Comparison of ENCODE assay signal across 32 mouse cellular contexts in genomic region chr5:143484955-143485354, GRCm38 (mm10). TPM values are rescaled to one million over a fixed set of nuclear protein-coding genes. Genes with fewer than 3 reads are reported as not detected.
DNase-seq lines count a peak whose midpoint lies in the region; ATAC-seq and TF ChIP-seq lines count a peak whose summit lies in the region.
"Had no signal": no experiment of that assay in that cellular context is flagged by ENCODE, and none has a peak within 500 bp of the region (broad histone marks: within the 10 kb centered on the region; RNA-seq: fewer than 3 reads in every experiment).

No protein-coding gene starts in this region.

- TF ChIP-seq CTCF in midbrain, postnatal 0 days (IDR thresholded peaks at IDR 0.05) = no peak

- H3K36me3 ChIP-seq in megakaryocyte, embryonic 14.5 days (replicated peaks; ENCODE audit: low read length) = peaks cover 88% of the 10 kb centered on the region
- peaks cover 63% of the 10 kb centered on the region for H3K36me3 ChIP-seq in midbrain, postnatal 0 days (ENCODE audit: insufficient read depth, low read length)
- peaks cover 92% of the 10 kb centered on the region for H3K36me3 ChIP-seq in midbrain, embryonic 10.5 days
- H3K36me3 ChIP-seq: heart, embryonic 15.5 days had no signal

- H3K4me1 ChIP-seq in megakaryocyte, embryonic 14.5 days = peaks cover 44% of the 10 kb centered on the region
- H3K4me1 ChIP-seq in midbrain, postnatal 0 days (ENCODE audit: insufficient read depth, low read length) = no peaks in the 10 kb centered on the region
- H3K4me1 ChIP-seq in midbrain, embryonic 10.5 days = no peaks in the 10 kb centered on the region
- H3K4me1 ChIP-seq: embryonic facial prominence, embryonic 10.5 days; embryonic facial prominence, embryonic 15.5 days; forebrain, embryonic 12.5 days; heart, embryonic 10.5 days; heart, embryonic 15.5 days; hindbrain, embryonic 12.5 days had no signal

- no peaks in the 10 kb centered on the region for H3K27me3 ChIP-seq in megakaryocyte, embryonic 14.5 days (replicated peaks)
- H3K27me3 ChIP-seq in midbrain, postnatal 0 days (ENCODE audit: insufficient read depth, low read length) = no peaks in the 10 kb centered on the region
- H3K27me3 ChIP-seq in midbrain, embryonic 10.5 days (ENCODE audit: low read depth, poor library complexity, severe bottlenecking) = no peaks in the 10 kb centered on the region
- H3K27me3 ChIP-seq: embryonic facial prominence, embryonic 15.5 days; forebrain, embryonic 12.5 days; heart, embryonic 15.5 days; hindbrain, embryonic 12.5 days; liver, embryonic 12.5 days had no signal

- 95% methylated on average over 5 of the region's 5 CpGs for WGBS in midbrain, postnatal 0 days
- 87% methylated on average over 5 of the region's 5 CpGs for WGBS in midbrain, embryonic 10.5 days

- peak; percentile 83 for ATAC-seq in common myeloid progenitor, adult 5-6 weeks (replicated peaks; ENCODE audit: low read depth, poor library complexity, severe bottlenecking)
- ATAC-seq in midbrain, postnatal 0 days (ENCODE audit: low FRiP score) = no peak
- ATAC-seq: CD4-positive, CD25-positive, alpha-beta regulatory T cell, adult 4 months; hindbrain, postnatal 0 days; intestine, embryonic 16.5 days; liver, embryonic 12.5 days; liver, postnatal 0 days had no signal

- no peak overlapping the region for H3K4me2 ChIP-seq in midbrain, postnatal 0 days (ENCODE audit: low read depth, low read length, poor library complexity, severe bottlenecking)
- H3K4me2 ChIP-seq: embryonic facial prominence, embryonic 15.5 days; forebrain, embryonic 12.5 days; heart, embryonic 15.5 days; hindbrain, embryonic 12.5 days; liver, embryonic 12.5 days; midbrain, embryonic 11.5 days had no signal

- no peak overlapping the region for H3K9ac ChIP-seq in midbrain, postnatal 0 days (replicated peaks; ENCODE audit: low read length, poor library complexity, severe bottlenecking)
- H3K9ac ChIP-seq: embryonic facial prominence, embryonic 15.5 days; forebrain, embryonic 12.5 days; heart, embryonic 15.5 days; hindbrain, embryonic 12.5 days; liver, embryonic 12.5 days; liver, postnatal 0 days had no signal

- no peaks in the 10 kb centered on the region for H3K9me3 ChIP-seq in megakaryocyte, embryonic 14.5 days
- no peaks in the 10 kb centered on the region for H3K9me3 ChIP-seq in midbrain, postnatal 0 days (ENCODE audit: low read length)
- H3K9me3 ChIP-seq in midbrain, embryonic 10.5 days (replicated peaks) = no peaks in the 10 kb centered on the region
- H3K9me3 ChIP-seq: embryonic facial prominence, embryonic 10.5 days; embryonic facial prominence, embryonic 15.5 days; forebrain, embryonic 12.5 days; heart, embryonic 10.5 days; heart, embryonic 15.5 days; hindbrain, embryonic 12.5 days; liver, embryonic 12.5 days had no signal

- no peak overlapping the region for H3K27ac ChIP-seq in midbrain, postnatal 0 days (ENCODE audit: low read depth, low read length)
- H3K27ac ChIP-seq in midbrain, embryonic 10.5 days (replicated peaks) = no peak overlapping the region
- H3K27ac ChIP-seq: embryonic facial prominence, embryonic 10.5 days; embryonic facial prominence, embryonic 15.5 days; forebrain, embryonic 12.5 days; heart, embryonic 10.5 days; heart, embryonic 15.5 days; hindbrain, embryonic 12.5 days; hindbrain, postnatal 0 days; kidney, postnatal 0 days; liver, embryonic 12.5 days; stomach, postnatal 0 days had no signal

- DNase-seq in 416B (ENCODE audit: low read depth) = peak; percentile 90
- DNase-seq in thymus, postnatal 14 days = peak; percentile 40
- DNase-seq in right cerebral cortex, postnatal 36 days (ENCODE audit: low spot score in 2 of 2) = no peak
- DNase-seq in midbrain, postnatal 0 days (ENCODE audit: low spot score) = no peak
- DNase-seq in midbrain, embryonic 10.5 days (ENCODE audit: low spot score) = no peak
- no peak for DNase-seq in right cerebral cortex, postnatal 4 days
- DNase-seq: adrenal gland, postnatal 10 days; cerebellum, adult 9-10 months; gastrocnemius, postnatal 14 days; heart, adult 11 months; kidney, adult 8-10 months; kidney, postnatal 4 days; layer of hippocampus, postnatal 36 days; left cerebral cortex, postnatal 4 days; liver, postnatal 0 days; lung, postnatal 4 days; right cerebral cortex, postnatal 25 days had no signal

- peak overlapping the region; percentile 54 for H3K4me3 ChIP-seq in megakaryocyte, embryonic 14.5 days (replicated peaks)
- H3K4me3 ChIP-seq in midbrain, postnatal 0 days (ENCODE audit: low read depth, low read length) = no peak overlapping the region
- no peak overlapping the region for H3K4me3 ChIP-seq in midbrain, embryonic 10.5 days
- H3K4me3 ChIP-seq: embryonic facial prominence, embryonic 10.5 days; embryonic facial prominence, embryonic 15.5 days; forebrain, embryonic 12.5 days; heart, embryonic 10.5 days; heart, embryonic 15.5 days; hindbrain, embryonic 12.5 days; liver, embryonic 12.5 days had no signal

RNA-seq across cellular contexts. Expression of gene Daglb, which starts 20.6 kb away (rescaled TPM):
- 6.8 and 7.4 TPM in 2 replicates for total RNA-seq in common myeloid progenitor, adult 5-6 weeks (2017)
- 5.3 and 8.6 TPM in 2 replicates for polyA plus RNA-seq in megakaryocyte, embryonic 14.5 days (2012; ENCODE audit: insufficient read depth, low replicate concordance)
- 24.6 and 25.6 TPM in 2 replicates for total RNA-seq in midbrain, postnatal 0 days (2014; rRNA removed)
- 21.3 and 22.8 TPM in 2 replicates for polyA plus RNA-seq in midbrain, postnatal 0 days (2015; fragmentation: Nextera tagmentation; extraction: Ambion mirVana)
- polyA plus RNA-seq in midbrain, embryonic 10.5 days (2016; fragmentation: Nextera tagmentation; extraction: Ambion mirVana) = 15.0 and 15.2 TPM in 2 replicates

RNA-seq across cellular contexts. Expression of gene Rac1, which starts 42.9 kb away (rescaled TPM):
- total RNA-seq in common myeloid progenitor, adult 5-6 weeks (2017) = 113 and 129 TPM in 2 replicates
- polyA plus RNA-seq in megakaryocyte, embryonic 14.5 days (2012; ENCODE audit: insufficient read depth, low replicate concordance) = 176 and 178 TPM in 2 replicates
- total RNA-seq in midbrain, postnatal 0 days (2014; rRNA removed) = 194 and 199 TPM in 2 replicates
- 441 and 451 TPM in 2 replicates for polyA plus RNA-seq in midbrain, postnatal 0 days (2015; fragmentation: Nextera tagmentation; extraction: Ambion mirVana)
- 378 and 386 TPM in 2 replicates for polyA plus RNA-seq in midbrain, embryonic 10.5 days (2016; fragmentation: Nextera tagmentation; extraction: Ambion mirVana)

Comparison
In these comparisons a context has a peak if more than half of its experiments do, and no peak if none do; other contexts are left out.
1. DNase-seq: peak in 416B (single experiment) and thymus, postnatal 14 days (single experiment); none in right cerebral cortex, postnatal 36 days (0 of 2), midbrain, postnatal 0 days (single experiment), midbrain, embryonic 10.5 days (single experiment) and right cerebral cortex, postnatal 4 days (single experiment).